Mouse (Mus musculus) spleen, adult 12 weeks (tissue): ENCODE measurements around the gene Sgip1.

Source experiments
- DNase-seq: peaks from one replicate; pipeline ENCODE4 v3.0.0; 2022; ENCODE audit warnings: low spot score

Gene Sgip1

DNA sequence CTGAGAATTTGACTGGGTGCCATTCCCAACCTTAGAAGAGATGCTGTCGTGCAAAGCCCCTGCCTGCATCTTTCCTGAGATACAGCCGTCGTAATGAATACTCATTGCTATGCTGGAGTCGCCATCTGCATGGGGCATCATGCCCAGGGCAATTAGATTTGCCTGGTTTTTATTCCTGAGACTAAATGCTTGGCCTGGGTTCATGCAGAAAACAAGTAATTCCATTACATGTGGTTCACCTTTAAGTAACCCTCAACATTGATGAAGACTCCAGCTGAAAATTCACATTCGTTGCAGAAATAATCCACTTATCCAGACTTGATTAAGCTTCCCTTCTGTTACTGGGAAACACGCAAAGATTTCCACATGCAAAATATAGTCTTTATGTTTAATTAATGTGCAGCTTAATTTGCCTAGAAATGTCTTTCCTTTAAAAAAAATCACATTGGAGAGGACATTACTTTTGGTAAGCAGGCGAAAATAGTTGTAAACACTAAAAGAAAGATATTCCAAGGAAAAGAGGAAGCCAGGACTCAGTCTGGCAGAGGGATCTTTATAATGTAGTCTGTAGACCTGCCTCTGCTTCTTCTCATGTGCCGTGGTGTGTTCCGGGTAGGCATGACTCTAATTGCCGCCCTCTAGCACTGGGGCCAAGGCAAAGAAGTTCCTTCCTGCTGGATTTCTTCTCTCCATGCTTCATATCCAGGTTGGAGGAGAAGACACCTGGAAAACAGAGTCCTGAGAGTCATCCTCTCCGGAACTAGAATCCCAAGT lies 100.0 kb downstream of the Sgip1 start:
- no peak for DNase-seq

DNA sequence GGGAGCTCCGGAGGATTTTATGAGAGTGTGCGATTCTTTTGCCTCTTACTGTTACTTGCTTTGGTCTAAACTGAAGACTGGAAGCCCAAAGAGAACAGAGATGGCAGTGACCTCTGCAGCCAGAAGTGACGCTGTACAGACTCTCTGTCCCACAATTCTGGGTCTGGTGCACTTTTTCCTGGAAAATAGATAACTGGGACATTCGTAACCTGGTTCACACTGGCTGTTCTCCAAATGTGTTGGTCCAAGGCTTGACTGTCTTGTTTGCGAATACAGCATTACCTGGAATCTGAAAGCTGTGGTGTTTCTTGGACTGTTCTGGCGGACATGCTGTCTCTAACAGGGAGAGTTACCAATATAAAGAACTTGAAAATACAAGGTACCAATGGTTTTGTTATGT lies 109.4 kb downstream of the Sgip1 start:
- no peak for DNase-seq

DNA sequence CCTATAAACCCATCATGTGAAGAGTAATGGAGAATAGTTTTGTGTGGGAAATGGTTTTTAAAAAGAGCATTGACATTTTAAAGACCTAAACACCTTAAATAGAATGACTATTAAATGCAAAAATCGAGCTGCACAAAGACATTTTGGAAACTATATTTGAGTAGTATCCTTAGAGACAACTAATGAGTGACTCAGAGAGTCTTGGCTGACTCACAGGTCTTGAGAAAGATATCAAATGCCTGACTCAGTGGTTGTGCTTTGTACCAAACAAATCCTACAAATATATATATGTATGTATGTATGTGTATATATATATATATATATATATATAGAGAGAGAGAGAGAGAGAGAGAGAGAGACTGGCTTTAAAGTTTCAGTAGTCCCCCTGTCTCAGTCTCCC lies 110.1 kb downstream of the Sgip1 start:
- no peak for DNase-seq

- DNase-seq: no peak
These were observed 111.2 kb downstream of the Sgip1 start for GRCm38 (mm10) chr4:102852290-102852689.

GRCm38 (mm10) chr4:102852808-102853207 lies 111.7 kb downstream of the Sgip1 start:
- DNase-seq: no peak

GRCm38 (mm10) chr4:102853330-102854022 lies 112.4 kb downstream of the Sgip1 start:
- DNase-seq: no peak

DNA sequence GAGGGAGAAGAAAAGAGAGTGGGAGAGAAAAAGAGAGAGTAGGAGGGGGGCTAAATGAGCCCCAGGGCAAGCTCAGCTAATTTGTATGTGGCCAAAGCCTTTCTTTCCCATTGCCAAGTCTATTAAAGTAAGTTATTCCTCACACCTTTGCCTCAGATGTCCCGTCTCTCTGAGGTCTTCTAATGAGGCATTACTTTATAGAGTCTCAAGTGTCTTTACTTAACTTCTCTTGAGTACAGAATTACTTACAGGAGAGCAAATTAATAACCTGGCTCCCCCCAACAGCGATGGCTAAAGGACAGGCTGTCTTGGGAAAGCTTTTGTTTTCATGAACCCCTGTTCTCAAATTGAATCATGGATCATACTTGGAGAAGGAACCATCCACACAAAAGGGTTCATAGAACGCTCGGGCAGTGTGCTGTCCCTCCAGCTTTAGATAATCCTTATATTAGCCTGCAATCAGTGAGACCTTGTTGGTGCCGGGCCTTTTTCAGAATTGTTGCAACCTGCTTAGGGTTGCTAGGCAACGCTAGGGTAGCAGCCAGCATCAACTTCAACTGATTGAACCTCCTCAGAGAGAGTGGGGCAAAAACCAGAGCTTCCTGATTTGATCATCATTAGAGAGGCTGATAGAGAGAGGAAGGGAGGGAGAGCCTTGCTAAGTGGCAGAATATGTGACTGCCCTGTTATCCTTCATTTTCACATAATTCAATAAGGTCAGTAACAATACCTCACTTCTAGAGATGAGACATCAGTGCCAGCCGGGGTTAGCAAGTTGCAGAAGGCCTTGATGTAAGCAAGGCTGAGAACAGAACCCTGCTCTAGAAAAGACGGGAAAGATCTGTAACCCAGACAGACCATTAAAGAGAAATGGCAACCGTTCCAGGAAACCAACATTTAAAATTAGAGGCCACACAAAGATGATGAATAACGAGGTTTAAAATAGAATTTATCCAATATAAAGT lies 114.1 kb downstream of the Sgip1 start:
- DNase-seq: no peak

- no peak for DNase-seq
These were observed 115.0 kb downstream of the Sgip1 start for GRCm38 (mm10) chr4:102856086-102856485.

- no peak for DNase-seq
These were observed 118.4 kb downstream of the Sgip1 start for GRCm38 (mm10) chr4:102859259-102860194.

DNA sequence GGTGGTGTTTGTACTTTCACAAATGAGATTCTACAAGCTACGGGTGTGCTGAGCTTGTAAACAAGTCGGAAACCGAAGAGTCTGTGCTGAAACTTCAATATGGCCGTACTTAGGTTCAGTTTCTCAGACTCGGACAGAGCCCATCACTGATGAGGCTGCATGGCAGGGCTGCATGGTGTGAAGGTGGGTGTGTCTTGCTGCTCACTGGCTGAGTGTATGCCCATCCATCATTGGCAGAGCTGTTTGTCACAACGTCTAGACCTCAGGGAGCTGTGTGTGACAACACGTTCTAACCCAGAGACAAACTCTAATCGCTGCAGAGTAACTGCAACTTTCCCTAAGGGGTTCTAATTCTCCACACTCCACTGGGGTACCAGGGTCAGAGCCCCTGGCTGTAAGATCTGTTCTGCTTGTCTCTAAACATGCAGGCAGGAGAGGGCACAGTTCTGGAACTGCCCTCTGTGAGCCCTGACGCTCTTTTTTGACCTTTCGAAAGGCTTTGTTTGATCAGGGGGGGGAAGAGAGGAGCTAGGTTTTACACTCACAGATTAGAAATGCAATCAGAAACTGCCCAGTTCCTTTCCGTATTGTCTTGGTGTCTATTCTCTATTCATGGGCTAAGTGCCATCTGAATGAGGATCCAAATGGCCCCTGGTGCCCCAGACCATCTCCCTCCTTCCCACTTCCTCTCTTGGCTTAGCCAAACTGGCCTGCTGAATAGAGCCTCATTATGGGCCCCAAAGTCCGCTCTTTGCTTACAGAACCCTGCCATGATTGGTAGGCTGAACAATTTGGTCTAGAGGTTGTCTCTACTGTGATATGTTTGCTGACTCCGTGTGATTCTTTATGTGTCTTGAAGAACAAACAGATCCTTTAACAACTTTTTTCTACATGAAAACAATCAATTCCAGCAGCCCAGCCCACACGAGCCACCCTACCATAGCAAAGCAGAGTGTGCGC lies 121.9 kb downstream of the Sgip1 start:
- DNase-seq: no peak

- no peak for DNase-seq
These were observed 125.4 kb downstream of the Sgip1 start for GRCm38 (mm10) chr4:102866531-102866930.

DNA sequence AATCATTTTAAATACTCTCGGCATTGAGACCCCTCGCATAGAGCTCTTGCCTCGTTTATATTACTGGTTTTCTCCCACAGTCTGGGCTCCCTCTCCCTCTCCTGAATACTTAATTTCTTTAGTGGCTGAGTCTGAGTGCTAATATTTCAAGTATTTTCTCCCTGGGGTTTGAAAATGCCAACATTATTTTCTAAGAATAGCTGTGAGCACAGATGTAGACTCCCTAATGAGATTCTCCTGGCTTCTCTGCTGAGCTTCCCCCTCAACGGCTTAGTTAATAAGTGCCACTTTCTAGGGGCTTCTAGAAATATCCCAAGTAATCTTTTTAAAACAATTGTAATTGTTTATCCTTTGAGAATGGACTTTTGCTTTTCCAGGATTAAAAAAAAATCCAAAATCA lies 130.2 kb downstream of the Sgip1 start:
- no peak for DNase-seq

DNA sequence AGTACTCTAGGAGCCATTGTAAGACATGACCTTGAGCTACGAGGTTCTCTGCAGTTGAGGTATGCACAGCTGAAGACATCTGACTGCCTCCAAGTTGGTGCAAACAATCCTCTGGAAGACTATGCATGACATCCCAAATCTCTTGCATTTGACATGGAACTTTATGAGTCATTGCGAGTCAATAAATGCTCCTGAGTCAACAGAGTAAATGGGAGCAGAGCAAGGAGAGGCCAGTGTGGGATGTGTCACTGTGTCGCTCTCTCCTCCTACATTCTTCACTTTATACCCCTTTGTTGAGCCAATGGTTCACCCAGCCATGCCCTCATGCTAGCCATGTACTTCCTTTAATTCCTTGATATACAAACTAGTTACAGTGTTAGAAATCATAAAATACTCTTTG lies 142.0 kb downstream of the Sgip1 start:
- DNase-seq: no peak

GRCm38 (mm10) chr4:102884228-102884627 lies 143.1 kb downstream of the Sgip1 start:
- DNase-seq: no peak

DNA sequence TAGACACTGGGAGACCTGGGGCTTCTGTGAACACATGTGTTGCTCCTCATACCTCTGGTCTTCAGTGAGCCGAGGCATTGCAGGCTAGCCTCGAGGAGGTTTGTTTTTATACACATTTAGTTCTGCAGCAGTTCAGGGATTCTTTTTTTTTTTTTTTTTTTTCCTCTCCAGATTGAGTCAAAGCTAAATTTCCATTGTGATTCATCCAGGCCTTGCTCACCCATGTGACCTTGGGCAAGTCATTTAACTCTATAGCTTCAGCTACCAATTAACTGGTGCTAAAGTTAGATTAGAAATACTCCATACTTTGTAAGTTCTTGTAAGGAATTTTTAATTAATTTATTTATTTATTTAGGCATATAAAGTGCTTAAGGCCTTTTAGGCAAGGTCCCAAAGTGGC lies 145.4 kb downstream of the Sgip1 start:
- DNase-seq: no peak

GRCm38 (mm10) chr4:102886902-102887301 lies 145.8 kb downstream of the Sgip1 start:
- DNase-seq: no peak

DNA sequence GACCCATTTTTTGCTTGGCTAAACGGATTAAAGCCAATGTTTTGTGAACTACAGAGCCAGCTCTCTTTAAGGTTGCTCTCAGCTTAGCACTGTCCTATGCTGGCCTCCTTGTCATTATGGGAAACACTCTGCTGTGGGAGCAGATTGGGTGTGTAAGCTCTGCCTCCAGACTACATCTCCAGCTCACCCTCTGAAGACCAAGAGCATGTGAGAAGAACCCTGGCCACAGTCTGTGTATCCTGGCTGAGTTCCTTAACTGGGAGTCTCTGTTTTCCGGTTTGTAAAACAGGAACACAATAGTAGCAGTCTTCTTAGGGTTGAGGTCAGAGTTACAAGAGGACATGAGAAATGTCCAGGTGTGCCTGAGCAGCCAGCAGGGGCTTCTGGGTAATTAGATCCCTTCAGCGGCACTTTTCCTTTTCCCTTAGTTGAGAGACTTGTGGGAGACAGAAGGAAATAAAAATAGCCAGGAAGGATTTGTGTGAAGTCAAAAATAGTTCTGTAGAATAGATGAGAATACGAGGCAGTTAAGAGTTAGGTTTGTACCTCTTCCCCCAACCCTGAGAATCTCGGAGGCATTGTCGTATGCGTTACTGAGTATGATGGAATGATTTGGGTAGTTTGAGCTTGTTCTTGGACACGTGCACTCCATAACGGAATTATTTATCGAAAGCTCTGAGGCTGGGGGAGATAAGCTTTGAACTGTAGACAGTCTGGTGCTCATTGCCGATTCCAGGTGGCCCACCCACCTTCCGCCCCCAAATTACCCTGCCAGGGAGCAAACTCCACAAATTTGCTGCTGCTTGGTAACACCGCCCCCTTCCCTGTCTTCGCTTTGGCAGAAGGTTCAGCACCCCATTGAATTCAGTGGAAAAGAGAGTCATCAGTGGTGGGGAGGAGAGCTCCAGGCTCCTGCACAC lies 146.9 kb downstream of the Sgip1 start:
- DNase-seq: no peak

DNA sequence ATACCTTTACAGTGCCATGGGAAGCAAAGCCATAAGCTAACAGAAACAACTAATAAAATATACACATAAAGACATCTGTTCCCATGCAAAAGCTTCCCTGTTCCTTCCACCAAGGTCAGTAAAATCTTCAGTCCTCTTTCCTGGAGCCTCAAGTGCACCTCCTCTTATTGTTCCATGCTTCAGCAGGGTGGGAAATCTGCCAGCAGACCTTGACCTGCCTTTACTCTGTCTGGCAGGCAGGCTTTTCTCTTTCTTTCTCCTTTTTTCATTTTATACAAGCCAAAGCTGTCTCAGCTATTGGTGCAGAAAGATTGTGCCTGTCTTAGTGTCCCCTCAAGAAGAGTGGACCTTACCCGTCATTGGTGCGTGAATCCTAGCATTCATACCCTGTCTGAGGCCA lies 154.8 kb downstream of the Sgip1 start:
- no peak for DNase-seq

GRCm38 (mm10) chr4:102898987-102899386 lies 157.9 kb downstream of the Sgip1 start:
- no peak for DNase-seq
